Mouse (Mus musculus): ENCODE data around the gene Gm26938. TPM values are rescaled to one million over a fixed set of nuclear protein-coding genes. Genes with fewer than 3 reads are reported as not detected.

Gene Gm26938
- polyA plus RNA-seq (2015; fragmentation: Nextera tagmentation; extraction: Ambion mirVana), result not detected in 2 replicates

DNA sequence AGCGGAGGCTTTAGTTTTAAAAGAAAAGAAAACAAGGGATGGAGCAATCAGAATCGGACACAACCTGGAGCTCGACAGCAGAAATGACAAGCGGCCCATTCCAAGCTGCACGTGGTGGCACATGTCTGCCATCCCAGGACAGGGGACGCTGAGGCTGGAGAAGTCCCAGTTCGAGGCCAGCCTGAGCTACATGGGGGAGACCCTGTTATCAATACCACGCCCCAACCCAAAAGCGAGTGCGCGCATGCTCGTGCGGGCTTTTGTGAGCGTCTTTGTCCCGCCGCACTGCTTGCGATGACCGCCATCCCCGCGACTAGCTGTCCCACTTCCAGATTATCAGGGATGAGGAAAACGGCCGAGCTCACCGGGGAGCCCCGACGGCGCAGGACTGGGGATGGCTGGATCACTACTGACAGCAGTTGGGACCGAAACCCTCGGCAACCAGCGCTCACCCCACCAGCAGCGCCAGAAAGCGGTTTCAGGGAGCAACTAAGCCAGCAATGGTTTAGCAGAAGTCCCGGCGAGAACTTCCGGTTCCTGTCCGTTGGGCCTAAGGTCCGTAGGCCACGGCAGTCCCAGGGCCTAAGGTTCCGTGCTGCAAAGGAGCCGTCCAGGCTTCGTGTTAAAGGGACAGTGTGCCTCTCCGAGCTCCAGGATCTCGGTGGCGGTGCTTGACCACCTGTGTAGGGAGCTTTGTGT lies at the start of gene Gm26938, which contains the start of gene Psmg3:
Gene Gm26938 (minus strand): TSS at position 51 of the 699 bp plus-strand sequence.
Gene Psmg3 (minus strand): TSS at position 529 of the 699 bp plus-strand sequence.
- H3K27ac ChIP-seq, result peak within 1 kb of the TSS; percentile 82
- H3K4me3 ChIP-seq (replicated peaks), result peak within 1 kb of the TSS; percentile 87
- peak within 1 kb of the TSS; percentile 97 for H3K4me2 ChIP-seq
- WGBS (ENCODE audit: insufficient replicate concordance), result 1% methylated on average over 43 of the region's 43 CpGs
- ATAC-seq (ENCODE audit: low read depth) (peak; percentile 82), DNase-seq (peak; percentile 83)
- peaks cover 36% of the 10 kb centered on the region for H3K4me1 ChIP-seq (replicated peaks)
- H3K36me3 ChIP-seq, result peaks cover 33% of the 10 kb centered on the region
- H3K27me3 ChIP-seq, result no peaks in the 10 kb centered on the region
- no peaks in the 10 kb centered on the region for H3K9me3 ChIP-seq (replicated peaks)
- peak within 1 kb of the TSS; percentile 84 for H3K9ac ChIP-seq

DNA sequence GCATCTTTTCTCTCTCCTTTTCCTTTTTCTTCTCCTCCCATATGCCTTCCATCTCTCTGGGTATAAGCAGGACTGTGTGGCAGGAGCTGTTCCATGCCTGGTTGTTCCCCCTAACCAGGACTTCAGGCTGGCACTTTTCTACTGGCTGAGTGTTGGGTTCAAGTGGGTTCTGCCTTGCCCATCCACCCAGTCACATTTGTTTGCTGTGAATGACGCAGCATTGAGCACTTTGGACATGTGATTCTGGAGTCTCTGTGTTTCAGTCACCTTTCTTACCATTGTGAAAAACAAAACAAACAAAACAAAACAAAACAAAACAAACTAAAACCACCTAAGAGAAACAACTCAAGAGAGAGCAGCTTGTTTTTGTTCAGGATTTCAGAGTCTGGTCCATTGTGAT lies 45.3 kb upstream of the Gm26938 start:
- Histone ChIP-seq H3K9me3 (replicated peaks) (no peaks in the 10 kb centered on the region), H3K27ac (no peak overlapping the region), H3K27me3 (no peaks in the 10 kb centered on the region), H3K36me3 (no peaks in the 10 kb centered on the region), H3K4me1 (replicated peaks) (no peaks in the 10 kb centered on the region), H3K4me2 (no peak overlapping the region), H3K4me3 (replicated peaks) (no peak overlapping the region), H3K9ac (no peak overlapping the region)
- ATAC-seq (ENCODE audit: low read depth) (no peak), DNase-seq (no peak)
- WGBS (ENCODE audit: insufficient replicate concordance), result 71% methylated on average over 1 of the region's 1 CpGs

DNA sequence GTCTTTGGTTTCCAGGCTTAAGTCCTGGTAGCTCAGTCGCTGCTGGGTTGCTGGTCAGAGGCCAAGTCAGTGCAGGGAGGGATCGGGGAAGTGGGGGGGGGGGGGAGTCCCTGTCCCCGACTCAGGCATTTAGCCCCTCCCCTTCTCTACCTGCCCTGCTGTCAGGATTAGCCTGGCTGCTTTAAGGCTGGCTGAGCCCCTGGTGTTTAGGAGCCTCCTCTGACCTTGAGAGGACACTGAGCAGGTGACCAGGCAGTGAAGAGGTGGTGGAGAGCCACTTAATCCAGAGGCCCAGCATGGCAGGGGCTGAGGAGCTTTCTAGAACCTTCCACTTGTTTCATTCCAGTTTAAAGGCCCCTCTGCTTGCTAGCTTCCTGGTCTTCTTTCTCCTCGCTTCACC lies 44.7 kb upstream of the Gm26938 start:
- no peak overlapping the region for H3K9ac ChIP-seq
- DNase-seq (no peak), ATAC-seq (ENCODE audit: low read depth) (no peak)
- 14% methylated on average over 4 of the region's 4 CpGs for WGBS (ENCODE audit: insufficient replicate concordance)
- H3K36me3 ChIP-seq, result no peaks in the 10 kb centered on the region
- H3K27ac ChIP-seq, result no peak overlapping the region
- H3K4me3 ChIP-seq (replicated peaks), result no peak overlapping the region
- no peaks in the 10 kb centered on the region for H3K4me1 ChIP-seq (replicated peaks)
- H3K4me2 ChIP-seq, result no peak overlapping the region
- no peaks in the 10 kb centered on the region for H3K27me3 ChIP-seq
- H3K9me3 ChIP-seq (replicated peaks), result no peaks in the 10 kb centered on the region

DNA sequence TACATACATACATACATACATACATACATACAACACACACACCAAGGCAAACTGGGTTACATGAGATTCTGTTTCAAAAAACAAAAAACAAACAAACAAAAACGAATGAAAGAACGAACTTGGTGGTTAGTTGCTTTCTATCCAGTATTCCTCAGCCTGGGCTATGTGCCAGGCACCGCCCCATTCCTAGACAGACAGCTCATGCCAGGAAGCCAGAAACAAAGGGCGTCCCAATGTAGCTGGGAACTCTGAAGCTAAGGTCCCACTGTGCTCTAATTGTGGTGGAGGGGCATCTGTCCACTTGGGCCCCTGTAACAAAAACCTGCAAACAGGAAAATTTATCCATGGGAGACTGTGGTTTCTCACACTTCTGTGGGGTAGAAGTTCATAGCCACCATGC lies 36.6 kb upstream of the Gm26938 start:
- no peak overlapping the region for H3K27ac ChIP-seq
- no peak for DNase-seq

GRCm38 (mm10) chr5:139860328-139861104 lies 34.3 kb upstream of the Gm26938 start:
- DNase-seq, result no peak
- WGBS (ENCODE audit: insufficient replicate concordance), result 47% methylated on average over 15 of the region's 15 CpGs
- H3K4me1 ChIP-seq (replicated peaks), result no peaks in the 10 kb centered on the region
- no peak overlapping the region for H3K27ac ChIP-seq
- H3K4me2 ChIP-seq, result no peak overlapping the region
- no peaks in the 10 kb centered on the region for H3K36me3 ChIP-seq
- no peak overlapping the region for H3K4me3 ChIP-seq (replicated peaks)
- ATAC-seq (ENCODE audit: low read depth), result no peak
- no peaks in the 10 kb centered on the region for H3K9me3 ChIP-seq (replicated peaks)
- no peak overlapping the region for H3K9ac ChIP-seq
- H3K27me3 ChIP-seq, result no peaks in the 10 kb centered on the region

More for the DNA sequence above, 36.6 kb upstream of the Gm26938 start:
- no peak for ATAC-seq (ENCODE audit: low read depth)
- 44% methylated on average over 4 of the region's 4 CpGs for WGBS (ENCODE audit: insufficient replicate concordance)
- Histone ChIP-seq H3K9me3 (replicated peaks) (no peaks in the 10 kb centered on the region), H3K4me1 (replicated peaks) (no peaks in the 10 kb centered on the region), H3K36me3 (no peaks in the 10 kb centered on the region), H3K27me3 (no peaks in the 10 kb centered on the region), H3K4me3 (replicated peaks) (no peak overlapping the region), H3K4me2 (no peak overlapping the region), H3K9ac (no peak overlapping the region)

DNA sequence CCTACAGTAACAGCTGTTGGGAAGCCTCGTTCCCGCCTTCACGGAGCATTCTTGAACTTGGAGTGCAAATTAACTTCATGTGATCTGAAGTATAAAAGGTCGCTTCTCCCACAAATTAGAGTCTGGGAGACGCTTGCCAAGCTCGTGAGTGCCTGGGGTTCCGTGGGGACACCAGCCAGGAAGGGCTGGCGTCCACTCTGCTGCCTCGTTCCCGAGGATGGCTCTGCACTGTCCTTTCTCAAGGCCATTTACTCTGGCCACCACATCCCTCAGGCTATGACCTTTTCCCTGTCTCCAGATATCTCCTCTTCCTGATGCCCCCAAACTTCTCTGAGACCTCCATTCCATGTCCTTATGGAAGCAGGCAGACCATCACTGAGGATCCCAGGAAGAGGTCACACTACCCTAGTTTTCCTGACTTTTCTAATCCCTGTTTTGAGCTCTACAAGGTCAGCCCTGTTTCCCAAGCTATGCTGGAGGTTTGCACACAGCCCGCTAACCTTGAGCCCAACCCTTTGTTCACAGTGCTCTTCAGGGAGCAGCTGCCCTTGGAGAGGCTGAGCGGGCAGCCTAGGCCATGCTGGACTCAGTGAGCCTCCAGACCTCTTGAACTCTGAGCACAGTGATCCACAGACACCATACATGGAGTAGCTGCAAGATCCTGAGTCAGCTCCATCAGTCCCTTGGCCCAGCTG lies 23.6 kb upstream of the Gm26938 start:
- no peaks in the 10 kb centered on the region for H3K36me3 ChIP-seq
- no peak for DNase-seq
- 64% methylated on average over 12 of the region's 12 CpGs for WGBS (ENCODE audit: insufficient replicate concordance)

DNA sequence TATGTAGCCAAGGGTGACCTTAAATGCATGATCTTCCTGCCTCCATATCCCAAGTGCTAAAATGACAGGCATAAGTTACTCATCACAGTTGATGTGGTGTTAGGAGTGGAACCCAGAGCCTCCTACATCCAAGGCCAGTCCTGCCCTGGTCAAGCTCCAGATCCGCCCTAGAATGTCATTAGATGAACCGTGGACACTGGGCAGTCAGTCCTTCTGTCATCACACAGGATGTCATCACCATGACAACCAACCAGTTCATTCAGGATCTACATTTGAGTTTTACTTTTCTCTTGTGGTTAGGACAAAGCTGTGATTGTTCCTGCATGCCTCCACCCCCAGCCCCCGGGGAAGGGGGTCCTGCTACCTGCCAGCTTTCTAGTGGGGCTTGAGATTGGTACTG lies 12.9 kb upstream of the Gm26938 start:
- no peak for ATAC-seq (ENCODE audit: low read depth)
- Histone ChIP-seq H3K4me1 (replicated peaks) (peaks cover 9% of the 10 kb centered on the region; the same call in 1 of the 2 replicates), H3K4me2 (no peak overlapping the region), H3K27ac (no peak overlapping the region), H3K9me3 (replicated peaks) (no peaks in the 10 kb centered on the region), H3K27me3 (peaks cover 22% of the 10 kb centered on the region), H3K36me3 (no peaks in the 10 kb centered on the region), H3K4me3 (replicated peaks) (no peak overlapping the region), H3K9ac (no peak overlapping the region)
- DNase-seq, result no peak
- 33% methylated on average over 3 of the region's 3 CpGs for WGBS (ENCODE audit: insufficient replicate concordance)

More for the DNA sequence above, 23.6 kb upstream of the Gm26938 start:
- Histone ChIP-seq H3K27ac (no peak overlapping the region), H3K27me3 (no peaks in the 10 kb centered on the region), H3K4me2 (no peak overlapping the region), H3K9me3 (replicated peaks) (no peaks in the 10 kb centered on the region), H3K9ac (no peak overlapping the region), H3K4me1 (replicated peaks) (no peaks in the 10 kb centered on the region), H3K4me3 (replicated peaks) (no peak overlapping the region)
- no peak for ATAC-seq (ENCODE audit: low read depth)

DNA sequence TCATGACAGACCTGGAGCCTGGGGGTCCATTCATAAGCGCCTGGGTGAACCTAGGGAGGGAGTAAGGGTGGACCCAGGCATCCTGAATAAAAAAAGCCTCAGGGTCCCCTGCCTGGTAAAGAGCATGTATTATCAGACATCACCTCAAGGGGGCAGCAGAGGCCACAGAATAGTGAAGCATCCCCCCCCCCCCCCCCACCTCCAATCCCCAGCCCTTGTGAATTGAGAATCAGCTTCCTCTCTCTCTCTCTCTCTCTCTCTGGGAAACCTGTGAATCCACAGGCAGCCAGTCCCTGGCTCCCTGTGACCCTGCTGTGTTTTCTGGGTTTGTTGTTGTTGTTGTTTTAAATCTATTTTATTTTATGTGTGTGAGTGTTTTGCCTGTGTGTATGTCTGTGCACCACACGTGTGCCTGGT lies 12.3 kb upstream of the Gm26938 start:
- Histone ChIP-seq H3K36me3 (no peaks in the 10 kb centered on the region), H3K4me2 (no peak overlapping the region), H3K4me3 (replicated peaks) (no peak overlapping the region), H3K27me3 (peaks cover 22% of the 10 kb centered on the region), H3K9me3 (replicated peaks) (no peaks in the 10 kb centered on the region), H3K9ac (no peak overlapping the region), H3K4me1 (replicated peaks) (peaks cover 9% of the 10 kb centered on the region; the same call in 1 of the 2 replicates), H3K27ac (no peak overlapping the region)
- DNase-seq (no peak), ATAC-seq (ENCODE audit: low read depth) (no peak)
- WGBS (ENCODE audit: insufficient replicate concordance), result 11% methylated on average over 2 of the region's 2 CpGs

- ATAC-seq (ENCODE audit: low read depth) (no peak), DNase-seq (no peak)
- Histone ChIP-seq H3K4me1 (replicated peaks) (peaks cover 9% of the 10 kb centered on the region; the same call in 1 of the 2 replicates), H3K4me2 (no peak overlapping the region), H3K9me3 (replicated peaks) (no peaks in the 10 kb centered on the region), H3K36me3 (no peaks in the 10 kb centered on the region), H3K9ac (no peak overlapping the region), H3K27me3 (peaks cover 15% of the 10 kb centered on the region), H3K27ac (no peak overlapping the region), H3K4me3 (replicated peaks) (no peak overlapping the region)
- WGBS (ENCODE audit: insufficient replicate concordance), result 68% methylated on average over 7 of the region's 7 CpGs
Measured at GRCm38 (mm10) chr5:139835706-139836105, 9.5 kb upstream of the Gm26938 start.

DNA sequence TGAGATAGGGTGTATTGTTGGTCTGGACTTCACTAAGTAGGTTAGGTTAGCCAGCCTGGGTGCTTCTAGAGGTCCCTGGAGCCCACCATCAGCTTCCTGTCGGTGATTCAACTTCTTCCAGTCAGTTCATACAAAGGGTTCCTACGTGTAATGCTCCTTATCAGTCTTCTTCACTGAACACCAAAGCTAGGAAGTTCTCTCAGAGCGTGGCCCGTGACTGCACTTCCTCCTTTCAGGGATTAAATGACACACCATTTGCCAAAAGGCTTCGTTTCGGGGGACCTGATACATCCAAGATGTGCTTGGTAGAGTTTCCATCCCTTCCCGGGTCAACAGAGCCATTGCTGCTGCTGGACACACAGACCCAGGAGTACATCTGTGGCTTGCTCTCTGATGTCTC lies 5.9 kb upstream of the Gm26938 start:
- ATAC-seq (ENCODE audit: low read depth) (no peak), DNase-seq (no peak)
- H3K36me3 ChIP-seq, result no peaks in the 10 kb centered on the region
- peaks cover 7% of the 10 kb centered on the region; the same call in 1 of the 2 replicates for H3K27me3 ChIP-seq
- H3K4me1 ChIP-seq (replicated peaks), result peaks cover 7% of the 10 kb centered on the region; the same call in 1 of the 2 replicates
- no peak overlapping the region for H3K4me3 ChIP-seq (replicated peaks)
- H3K9me3 ChIP-seq (replicated peaks), result no peaks in the 10 kb centered on the region
- no peak overlapping the region for H3K4me2 ChIP-seq
- 21% methylated on average over 7 of the region's 7 CpGs for WGBS (ENCODE audit: insufficient replicate concordance)
- no peak overlapping the region for H3K27ac ChIP-seq
- H3K9ac ChIP-seq, result no peak overlapping the region

DNA sequence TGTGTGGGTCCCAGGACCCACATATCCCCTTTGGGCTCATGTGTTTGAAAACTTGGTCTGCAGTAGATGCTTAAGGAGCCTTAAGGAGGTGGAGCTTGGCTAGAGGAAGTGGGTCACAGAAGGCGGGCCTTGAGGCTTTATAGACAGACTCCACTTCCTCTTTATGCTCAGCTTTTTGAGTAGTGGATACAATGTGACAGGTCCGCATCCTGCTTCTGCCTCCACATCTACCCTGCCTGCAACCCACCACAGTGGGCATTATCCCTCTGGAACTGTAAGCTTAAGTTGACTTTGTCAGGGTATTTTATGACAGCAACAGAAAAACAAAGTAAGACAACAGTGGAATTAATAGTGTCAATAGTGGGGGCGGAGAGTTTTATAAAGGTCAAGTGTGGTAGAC lies 4.5 kb upstream of the Gm26938 start:
- H3K9ac ChIP-seq, result no peak overlapping the region
- peaks cover 6% of the 10 kb centered on the region for H3K4me1 ChIP-seq (replicated peaks)
- H3K27me3 ChIP-seq, result no peaks in the 10 kb centered on the region
- no peak for ATAC-seq (ENCODE audit: low read depth)
- no peak overlapping the region for H3K4me3 ChIP-seq (replicated peaks)
- no peaks in the 10 kb centered on the region for H3K9me3 ChIP-seq (replicated peaks)
- H3K27ac ChIP-seq, result no peak overlapping the region
- H3K36me3 ChIP-seq, result no peaks in the 10 kb centered on the region
- no peak for DNase-seq
- H3K4me2 ChIP-seq, result 0 out of 2 replicates have a peak overlapping the region, but pooled peaks have one; percentile 9
- WGBS (ENCODE audit: insufficient replicate concordance), result 54% methylated on average over 3 of the region's 3 CpGs

Measured in liver, embryonic 13.5 days (tissue).